Mouse (Mus musculus) myocyte (in vitro differentiated cells): ENCODE measurements around the gene Fam204a.

ENCODE experiments used
- POLR2A ChIP-seq: IDR thresholded peaks from one replicate; pipeline ENCODE4 v1.6.1; 2011; ENCODE audit warnings: low read depth, mild to moderate bottlenecking, control low read depth, moderate library complexity; ENCODE audit not compliant: insufficient read length
- TCF12 ChIP-seq: IDR thresholded peaks from one replicate; pipeline ENCODE4 v1.6.1; 2011; ENCODE audit warnings: mild to moderate bottlenecking, control low read depth; ENCODE audit not compliant: poor library complexity, insufficient read depth, severe bottlenecking

DNA sequence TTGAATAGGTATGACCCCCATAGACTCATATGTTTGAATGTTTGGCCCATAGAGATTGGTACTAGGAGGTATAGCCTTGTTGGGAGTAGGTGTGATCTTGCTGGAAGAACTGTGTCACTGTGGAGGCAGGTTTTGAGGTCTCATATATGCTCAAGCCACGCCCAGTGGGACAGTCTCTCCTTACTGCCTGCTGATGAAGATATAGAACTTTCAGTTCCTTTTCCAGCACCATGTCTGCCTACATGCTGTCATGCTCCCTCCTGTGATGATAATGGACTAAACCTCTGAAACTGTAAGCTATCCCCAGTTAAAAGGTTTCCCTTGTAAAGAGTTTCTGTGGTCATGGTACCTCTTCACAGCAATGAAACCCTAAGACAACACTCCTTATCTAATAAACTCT lies 44.3 kb downstream of the Fam204a start:
- no peak for TF ChIP-seq POLR2A
- TF ChIP-seq TCF12, result no peak
